Mouse (Mus musculus): ENCODE measurements around the gene Frmd5.
A peak's percentile ranks its signal among the peaks of the same experiment; 100 is the strongest.
"Not testable (repeated sequence)": the region's sequence is repeated elsewhere in the genome, so short reads cannot be mapped to it uniquely, and the experiment has no call there.

Gene Frmd5

DNA sequence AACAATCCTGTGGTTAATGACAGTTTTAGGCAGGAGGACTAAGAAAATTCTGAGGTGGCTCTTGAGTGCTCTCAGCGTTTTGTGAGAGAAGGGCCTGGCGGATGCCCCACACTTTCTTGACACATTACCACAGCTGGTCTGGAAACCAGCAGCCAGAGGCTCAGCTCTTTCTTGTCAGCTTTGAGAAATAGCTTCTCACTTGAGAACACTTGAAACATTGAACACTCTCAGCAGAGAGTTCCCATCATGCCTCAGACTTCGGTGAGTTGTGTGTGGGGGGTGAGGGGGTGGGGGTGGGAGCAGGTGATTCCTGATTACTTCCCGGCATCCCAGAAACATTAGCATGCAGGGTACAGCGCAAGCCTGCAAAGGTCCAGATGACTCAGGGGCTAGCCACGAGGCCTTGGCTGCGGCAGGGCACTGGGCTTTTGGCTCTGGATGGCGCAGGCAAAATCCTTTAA lies 231.1 kb downstream of the Frmd5 start:
- DNase-seq (ENCODE audit: low read depth, low spot score): no peak

GRCm38 (mm10) chr2:121574066-121574630 lies 232.7 kb downstream of the Frmd5 start:
- no peak for DNase-seq (ENCODE audit: low read depth, low spot score)

GRCm38 (mm10) chr2:121571780-121572179 lies 235.1 kb downstream of the Frmd5 start:
- peak; percentile 71 for DNase-seq (ENCODE audit: low read depth, low spot score)

- DNase-seq (ENCODE audit: low read depth, low spot score): no peak
These were observed 235.8 kb downstream of the Frmd5 start for GRCm38 (mm10) chr2:121570999-121571655.

GRCm38 (mm10) chr2:121570049-121570448 lies 236.8 kb downstream of the Frmd5 start:
- DNase-seq (ENCODE audit: low read depth, low spot score): peak; percentile 32

DNA sequence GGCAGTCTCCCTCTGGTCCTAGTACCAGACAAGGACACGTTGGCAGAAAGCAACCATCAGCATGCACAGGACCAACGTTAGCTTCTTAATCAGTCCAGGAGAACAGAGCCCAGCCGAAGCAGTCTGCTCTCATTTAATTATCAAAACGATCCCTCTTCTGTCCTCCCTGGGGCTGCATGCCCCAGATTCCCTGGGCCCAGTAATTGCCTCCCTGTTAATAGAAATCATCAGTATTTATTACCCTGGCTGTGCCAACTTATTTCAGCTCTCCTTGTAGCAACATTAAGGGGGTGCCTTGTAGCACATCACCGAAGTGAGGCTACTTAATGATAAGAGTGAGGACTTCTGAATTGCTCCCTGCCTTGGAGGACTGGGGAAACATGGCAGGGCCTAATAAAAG lies 241.0 kb downstream of the Frmd5 start:
- no peak for DNase-seq (ENCODE audit: low read depth, low spot score)

- no peak for DNase-seq (ENCODE audit: low read depth, low spot score)
These were observed 243.8 kb downstream of the Frmd5 start for GRCm38 (mm10) chr2:121563117-121563516.

DNA sequence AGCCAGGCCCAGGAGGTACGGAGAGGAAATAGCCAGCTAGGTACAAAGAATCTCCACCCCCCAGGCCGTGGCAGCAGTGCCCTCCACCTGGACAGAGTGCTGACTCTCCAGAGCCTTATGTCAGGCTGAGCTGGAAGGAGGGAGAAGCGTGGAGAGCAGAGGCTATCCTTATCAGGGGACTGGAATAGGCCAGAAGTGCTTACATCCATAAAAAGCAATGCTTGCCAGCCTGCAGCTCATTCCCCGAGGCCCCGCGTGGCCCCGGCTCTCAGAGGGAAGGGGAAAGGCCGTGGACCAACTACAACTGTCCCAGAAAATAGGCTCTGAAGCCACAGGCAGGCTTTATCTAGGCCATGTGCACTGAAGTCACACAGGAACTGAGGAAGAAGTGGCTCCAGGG lies 255.6 kb downstream of the Frmd5 start:
- no peak for DNase-seq (ENCODE audit: low read depth, low spot score)

DNA sequence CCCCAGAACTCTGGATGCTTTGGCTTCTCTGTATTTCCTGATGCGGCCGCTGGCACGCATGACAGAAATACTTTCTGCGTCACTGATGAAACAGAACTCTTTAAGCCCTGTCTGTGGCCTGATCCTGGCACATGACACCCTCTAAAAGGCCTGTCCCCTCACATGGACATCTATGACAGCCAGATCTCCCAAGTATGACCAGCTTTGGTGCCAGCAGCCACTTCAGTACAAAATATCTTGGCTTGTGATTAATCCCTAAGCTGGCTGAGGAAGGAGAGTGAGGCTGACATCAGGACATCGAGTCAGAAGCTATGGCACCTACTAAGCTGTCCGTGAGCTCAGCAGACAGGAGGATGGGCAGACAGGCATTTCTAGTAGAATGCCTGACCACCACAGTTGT lies 257.3 kb downstream of the Frmd5 start:
- no peak for DNase-seq (ENCODE audit: low read depth, low spot score)

- DNase-seq (ENCODE audit: low read depth, low spot score): no peak
These were observed 262.1 kb downstream of the Frmd5 start for GRCm38 (mm10) chr2:121544829-121545228.

DNA sequence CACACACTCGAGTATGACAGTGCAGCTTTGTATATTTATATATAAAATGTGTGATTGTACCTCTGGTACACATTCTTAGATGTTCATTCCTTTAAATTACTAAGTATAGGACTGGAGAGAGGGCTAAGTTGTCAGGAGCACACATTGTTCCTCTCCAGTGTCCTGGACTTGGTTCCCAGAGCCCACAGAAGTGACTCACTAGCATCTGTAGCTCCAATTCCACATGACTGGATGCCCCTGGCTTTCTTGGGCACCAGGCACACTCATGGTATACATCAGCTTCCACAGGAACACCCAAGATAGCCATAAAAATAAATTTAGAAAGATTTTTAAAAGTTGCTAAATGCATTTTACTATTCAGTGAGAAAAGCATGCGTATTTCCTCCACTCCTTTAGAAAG lies 281.8 kb downstream of the Frmd5 start:
- no peak for DNase-seq (ENCODE audit: low read depth, low spot score)

DNA sequence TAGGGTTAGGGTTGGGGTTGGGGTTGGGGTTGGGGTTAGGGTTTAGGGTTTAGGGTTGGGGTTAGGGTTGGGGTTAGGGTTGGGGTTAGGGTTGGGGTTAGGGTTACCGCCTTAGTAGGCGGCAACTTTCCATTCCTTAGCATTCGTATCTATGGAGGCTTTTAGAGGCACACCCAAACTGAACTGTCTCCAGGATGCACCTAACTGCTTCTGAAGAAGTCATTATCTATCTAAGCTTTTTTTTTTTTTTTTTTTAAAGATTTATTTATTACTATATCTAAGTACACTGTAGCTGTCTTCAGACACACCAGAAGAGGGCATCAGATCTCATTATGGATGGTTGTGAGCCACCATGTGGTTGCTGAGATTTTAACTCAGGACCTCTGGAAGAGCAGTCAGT lies 284.1 kb downstream of the Frmd5 start:
- DNase-seq (ENCODE audit: low read depth, low spot score): not testable (repeated sequence)

- no peak for DNase-seq (ENCODE audit: low read depth, low spot score)
These were observed 284.9 kb downstream of the Frmd5 start for GRCm38 (mm10) chr2:121522006-121522405.

DNA sequence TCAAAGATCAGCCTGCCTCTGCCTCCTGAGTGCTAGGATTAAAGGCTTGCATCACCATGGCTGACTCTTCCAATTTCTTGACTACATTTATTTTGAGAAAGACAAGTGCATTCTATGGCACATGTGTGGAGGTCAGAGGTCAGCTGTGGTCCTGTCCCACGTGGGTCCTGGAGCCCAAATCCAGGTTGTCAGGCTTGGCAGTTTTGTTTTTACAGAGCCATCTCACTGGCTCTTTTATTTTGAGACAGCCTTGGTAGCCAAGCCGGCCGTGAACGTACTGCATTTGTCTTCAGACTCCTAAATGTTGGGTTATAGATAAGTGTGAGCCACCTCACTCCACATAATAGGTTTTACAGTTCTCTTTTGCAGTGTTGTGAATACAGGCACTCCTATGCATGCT lies 288.2 kb downstream of the Frmd5 start:
- not testable (repeated sequence) for DNase-seq (ENCODE audit: low read depth, low spot score)

DNA sequence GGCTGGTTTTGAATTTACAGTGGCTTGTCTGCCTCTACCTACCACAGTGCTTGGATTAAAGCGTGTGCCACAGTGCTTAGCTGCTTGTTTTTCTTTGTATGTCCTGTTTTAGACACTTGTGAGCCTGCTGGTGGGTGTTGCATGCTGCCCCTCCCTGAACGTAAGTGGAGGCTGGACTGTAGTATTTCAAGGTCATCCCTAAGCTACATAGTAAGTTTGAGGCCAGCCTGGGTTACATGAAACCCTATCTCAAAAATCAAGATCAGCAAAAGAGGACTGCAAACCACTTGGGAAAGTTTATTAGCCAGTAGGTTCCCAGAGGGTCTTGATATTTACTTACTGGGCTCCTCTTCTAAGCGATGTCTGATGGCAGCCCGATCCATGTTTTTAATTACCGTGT lies 288.8 kb downstream of the Frmd5 start:
- DNase-seq (ENCODE audit: low read depth, low spot score): no peak

GRCm38 (mm10) chr2:121514211-121514610 lies 292.7 kb downstream of the Frmd5 start:
- no peak for DNase-seq (ENCODE audit: low read depth, low spot score)

- not testable (repeated sequence) for DNase-seq (ENCODE audit: low read depth, low spot score)
These were observed 293.7 kb downstream of the Frmd5 start for GRCm38 (mm10) chr2:121512991-121513765.

GRCm38 (mm10) chr2:121511401-121511800 lies 295.5 kb downstream of the Frmd5 start:
- peak; percentile 93 for DNase-seq (ENCODE audit: low read depth, low spot score)

- DNase-seq (ENCODE audit: low read depth, low spot score): peak; percentile 57
These were observed 297.3 kb downstream of the Frmd5 start for GRCm38 (mm10) chr2:121509584-121509983.

DNA sequence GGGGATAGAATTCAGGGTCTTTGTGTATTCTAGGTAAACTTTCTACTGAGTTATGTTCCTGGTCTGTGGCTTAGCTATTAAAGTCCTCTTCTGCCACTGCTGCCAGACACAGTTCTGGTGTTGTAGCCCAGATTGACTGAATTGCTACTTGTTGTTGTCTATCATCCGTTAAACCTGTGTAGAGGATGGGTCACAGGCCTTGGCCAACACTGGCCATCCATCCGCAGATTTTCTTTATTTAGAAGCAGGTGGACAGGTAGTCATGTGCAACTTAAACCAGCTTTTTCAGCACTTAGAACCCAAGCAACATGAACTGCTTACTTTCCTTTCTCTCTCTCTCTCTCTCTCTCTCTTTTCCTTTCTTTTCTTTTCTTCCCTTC lies 298.9 kb downstream of the Frmd5 start:
- no peak for DNase-seq (ENCODE audit: low read depth, low spot score)

GRCm38 (mm10) chr2:121507173-121507950 lies 299.5 kb downstream of the Frmd5 start:
- no peak for DNase-seq (ENCODE audit: low read depth, low spot score)
